ENCODE assay signal across 8 mouse cellular contexts in genomic region chr7:112823621-112824020, GRCm38 (mm10).
A peak's percentile ranks its signal among the peaks of the same experiment; 100 is the strongest.
DNase-seq lines count a peak whose midpoint lies in the region; ATAC-seq and TF ChIP-seq lines count a peak whose summit lies in the region.

No protein-coding gene starts in this region.

- peak; percentile 49 for ATAC-seq in CD4-positive, CD25-positive, alpha-beta regulatory T cell, adult 4 months
- ATAC-seq in forebrain, embryonic 13.5 days: peak; percentile 76
- peak; percentile 57 for ATAC-seq in hindbrain, embryonic 16.5 days

- TF ChIP-seq CTCF in small intestine, adult 2 months (IDR thresholded peaks at IDR 0.05; ENCODE audit: extremely low read depth, insufficient read length, insufficient replicate concordance, low read depth, low read length): no peak

- TF ChIP-seq POLR2A in small intestine, adult 2 months (IDR thresholded peaks at IDR 0.05; ENCODE audit: low read depth, low read length): no peak

- H3K9me3 ChIP-seq in forebrain, embryonic 13.5 days (replicated peaks): no peaks in the 10 kb centered on the region
- no peaks in the 10 kb centered on the region for H3K9me3 ChIP-seq in hindbrain, embryonic 16.5 days (ENCODE audit: control insufficient read depth, low read length)

- H3K4me3 ChIP-seq in forebrain, embryonic 13.5 days: no peak overlapping the region
- H3K4me3 ChIP-seq in hindbrain, embryonic 16.5 days (ENCODE audit: low read length): no peak overlapping the region
- peak overlapping the region; percentile 35 for H3K4me3 ChIP-seq in small intestine, adult 2 months (ENCODE audit: low read depth, low read length)

- no peaks in the 10 kb centered on the region for H3K27me3 ChIP-seq in forebrain, embryonic 13.5 days
- no peaks in the 10 kb centered on the region; the same call in 1 of the 2 replicates for H3K27me3 ChIP-seq in hindbrain, embryonic 16.5 days (replicated peaks; ENCODE audit: control insufficient read depth, insufficient read depth, low read length)
- H3K27me3 ChIP-seq in small intestine, adult 2 months (ENCODE audit: control insufficient read depth, insufficient read depth, low read length): no peaks in the 10 kb centered on the region

- peak overlapping the region; percentile 51 for H3K4me2 ChIP-seq in forebrain, embryonic 13.5 days
- H3K4me2 ChIP-seq in hindbrain, embryonic 16.5 days (ENCODE audit: low read length): peak overlapping the region; percentile 28

- H3K9ac ChIP-seq in forebrain, embryonic 13.5 days: no peak overlapping the region
- no peak overlapping the region for H3K9ac ChIP-seq in hindbrain, embryonic 16.5 days (ENCODE audit: low read depth, low read length)

- H3K36me3 ChIP-seq in forebrain, embryonic 13.5 days (ENCODE audit: poor library complexity, severe bottlenecking): no peaks in the 10 kb centered on the region
- H3K36me3 ChIP-seq in hindbrain, embryonic 16.5 days (ENCODE audit: control insufficient read depth, insufficient read depth, low read length): no peaks in the 10 kb centered on the region
- no peaks in the 10 kb centered on the region for H3K36me3 ChIP-seq in small intestine, adult 2 months (ENCODE audit: control insufficient read depth, insufficient read depth, low read length)

- peaks cover 78% of the 10 kb centered on the region for H3K4me1 ChIP-seq in forebrain, embryonic 13.5 days
- H3K4me1 ChIP-seq in hindbrain, embryonic 16.5 days (ENCODE audit: control insufficient read depth, insufficient read depth, low read depth, low read length): peaks cover 37% of the 10 kb centered on the region
- H3K4me1 ChIP-seq in small intestine, adult 2 months (ENCODE audit: control insufficient read depth, insufficient read depth, insufficient read length, low read length): peaks cover 16% of the 10 kb centered on the region

- under 1% methylated on average over 5 of the region's 5 CpGs for WGBS in forebrain, embryonic 13.5 days
- WGBS in hindbrain, embryonic 16.5 days: 5% methylated on average over 5 of the region's 5 CpGs
- WGBS in small intestine, adult 2 months: 1% methylated on average over 5 of the region's 5 CpGs

- H3K27ac ChIP-seq in forebrain, embryonic 13.5 days: peak overlapping the region; percentile 75
- H3K27ac ChIP-seq in hindbrain, embryonic 16.5 days (ENCODE audit: low read depth, low read length): peak overlapping the region; percentile 74
- peak overlapping the region; percentile 17; the same call in 1 of the 2 replicates for H3K27ac ChIP-seq in small intestine, adult 2 months (ENCODE audit: insufficient read depth, low read depth, low read length)

- DNase-seq in adrenal gland, adult 2 months: peak; percentile 82
- peak; percentile 36 to 41 for DNase-seq in layer of hippocampus, postnatal 36 days
- DNase-seq in lung, postnatal 4 days: peak; percentile 78 to 88
- no peak for DNase-seq in frontal cortex, postnatal 25 days (ENCODE audit: low spot score in 2 of 2)

Comparison
In these comparisons a context has a peak if more than half of its experiments do, and no peak if none do; other contexts are left out.
1. DNase-seq: peak in adrenal gland, adult 2 months (single experiment), layer of hippocampus, postnatal 36 days (2 of 2) and lung, postnatal 4 days (2 of 2); none in frontal cortex, postnatal 25 days (0 of 2).
2. H3K27ac ChIP-seq: peak in every context shown above with its lines; median percentile 75 in forebrain, embryonic 13.5 days; 74 in hindbrain, embryonic 16.5 days; 17 in small intestine, adult 2 months.
3. Peak in every context shown above with its lines, with median percentiles within 50 percentile points of each other: ATAC-seq.